Mouse (Mus musculus): ENCODE results near the gene Cks1b. TPM values are rescaled to one million over a fixed set of nuclear protein-coding genes. Genes with fewer than 3 reads are reported as not detected.
A peak's percentile ranks its signal among the peaks of the same experiment; 100 is the strongest.

Cks1b gene
- total and polyA plus RNA-seq, 3 experiments, result 75.1 to 184 (median 99.8) TPM

DNA sequence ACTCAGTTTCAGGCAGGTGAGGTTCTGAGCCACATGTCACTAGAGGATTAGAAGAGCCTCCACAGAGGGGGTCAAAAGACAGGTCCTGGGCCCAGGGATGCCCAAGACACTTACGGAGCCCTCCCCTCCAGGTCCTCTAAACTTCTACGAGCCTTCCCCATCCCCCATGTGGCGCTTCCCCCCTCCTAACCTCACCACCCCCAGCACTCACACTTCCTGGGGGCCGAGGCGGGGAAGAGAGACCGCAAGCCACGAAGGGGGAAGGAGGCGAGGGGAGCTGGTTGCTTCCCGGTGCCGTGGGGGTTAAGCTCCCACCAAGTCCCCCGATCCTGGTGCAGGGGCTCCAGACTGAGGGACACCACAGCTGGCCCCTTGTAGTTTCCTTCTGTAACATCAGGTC is 32.7 kb downstream of the Cks1b start:
- DNase-seq (ENCODE audit: low spot score) (no peak), ATAC-seq (ENCODE audit: extremely low read depth, insufficient number of reproducible peaks, low FRiP score, poor library complexity, severe bottlenecking) (peak; percentile 38; the same call in 1 of the 2 replicates)
- Histone ChIP-seq H3K4me3 (ENCODE audit: low read depth, low read length) (peak overlapping the region; percentile 64; the same call in 1 of the 2 replicates), H3K9me3 (replicated peaks) (no peaks in the 10 kb centered on the region), H3K4me1 (ENCODE audit: insufficient read depth, low read depth, low read length) (peaks cover 91% of the 10 kb centered on the region), H3K27me3 (ENCODE audit: insufficient read depth, low read length) (no peaks in the 10 kb centered on the region), H3K36me3 (replicated peaks) (peaks cover 98% of the 10 kb centered on the region)
- TF ChIP-seq GATA1 (IDR thresholded peaks at IDR 0.05; ENCODE audit: borderline replicate concordance, low read length) (no peak), TAL1 (conservative IDR thresholded peaks at IDR 0.05; ENCODE audit: low read depth, low read length) (no peak), CTCF (IDR thresholded peaks at IDR 0.05; ENCODE audit: low read depth, low read length) (no peak), GATA2 (IDR thresholded peaks at IDR 0.05; ENCODE audit: borderline replicate concordance, low read depth, low read length) (no peak), POLR2AphosphoS5 (IDR thresholded peaks at IDR 0.05; ENCODE audit: insufficient replicate concordance, low read depth, low read length) (no peak)

DNA sequence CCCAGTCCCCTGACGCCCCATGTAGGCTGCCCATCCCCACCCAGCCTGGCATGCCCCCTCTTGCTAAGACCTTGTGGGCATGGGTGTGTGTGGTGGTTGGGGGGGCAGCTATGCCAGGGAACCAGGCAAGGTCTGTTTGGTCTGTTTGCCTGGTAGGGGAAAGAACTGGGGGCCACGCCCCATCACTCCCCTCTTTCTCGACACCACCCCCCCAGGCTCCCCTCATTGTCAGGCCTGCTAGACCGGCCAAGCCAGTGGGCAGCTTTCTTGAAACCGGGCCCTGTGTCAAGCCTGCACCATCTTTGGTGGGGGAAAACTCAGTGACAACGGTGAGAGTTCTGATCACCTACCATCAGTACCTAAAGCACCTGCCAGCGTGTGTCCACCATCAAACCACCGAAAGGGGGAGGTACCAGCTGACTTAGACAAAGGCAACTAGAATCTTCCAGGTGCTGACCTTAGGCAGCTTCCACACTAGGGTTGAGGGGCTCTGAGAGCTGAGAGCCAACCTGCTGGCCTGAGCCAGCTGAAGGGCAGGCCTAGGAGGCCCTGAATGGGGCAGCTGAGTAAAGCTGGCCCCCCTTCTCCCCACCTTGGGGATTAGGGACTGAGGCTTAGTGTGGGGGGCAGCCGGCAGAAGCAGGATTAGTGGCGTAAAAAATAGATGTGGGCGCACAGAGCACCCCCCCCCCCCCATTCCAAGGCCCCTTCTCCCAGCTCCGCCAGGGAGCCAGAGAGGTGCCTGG is 33.7 kb downstream of the Cks1b start:
- H3K36me3 ChIP-seq (replicated peaks), result peaks cover 98% of the 10 kb centered on the region

DNA sequence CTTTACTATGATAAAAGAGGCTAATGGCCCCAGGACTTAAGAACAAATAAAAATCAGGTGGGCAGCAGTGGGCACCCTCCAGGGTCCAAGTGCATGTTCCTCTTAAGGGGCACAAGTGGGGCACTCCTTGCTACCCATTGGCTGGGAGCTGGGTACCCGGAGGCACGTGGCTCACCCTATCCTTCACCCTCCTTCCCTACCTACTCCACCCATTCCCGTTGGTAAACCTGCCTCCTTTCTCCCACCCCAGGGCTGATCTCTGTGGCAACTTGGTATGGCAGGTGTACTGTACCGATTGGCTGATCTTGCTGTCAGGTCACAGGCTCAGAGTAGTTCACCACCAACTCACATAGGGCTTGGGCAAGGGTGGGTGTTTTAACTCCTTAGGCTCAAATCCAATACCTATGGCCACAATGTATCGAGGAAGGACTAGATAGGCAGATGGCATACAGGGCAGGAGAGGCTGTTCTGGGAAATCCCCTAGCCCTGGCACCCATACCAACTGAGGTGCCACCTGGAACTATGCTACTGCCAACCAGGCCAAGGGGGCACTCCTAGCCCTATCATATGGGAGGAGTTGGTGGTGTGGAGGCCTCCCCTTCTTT is 34.4 kb downstream of the Cks1b start:
- no peak overlapping the region for H3K4me3 ChIP-seq (ENCODE audit: low read depth, low read length)
- no peaks in the 10 kb centered on the region for H3K9me3 ChIP-seq (replicated peaks)
- no peaks in the 10 kb centered on the region for H3K27me3 ChIP-seq (ENCODE audit: insufficient read depth, low read length)
- TF ChIP-seq POLR2AphosphoS5 (IDR thresholded peaks at IDR 0.05; ENCODE audit: insufficient replicate concordance, low read depth, low read length) (no peak), GATA2 (IDR thresholded peaks at IDR 0.05; ENCODE audit: borderline replicate concordance, low read depth, low read length) (no peak), GATA1 (IDR thresholded peaks at IDR 0.05; ENCODE audit: borderline replicate concordance, low read length) (no peak), CTCF (IDR thresholded peaks at IDR 0.05; ENCODE audit: low read depth, low read length) (no peak), TAL1 (conservative IDR thresholded peaks at IDR 0.05; ENCODE audit: low read depth, low read length) (no peak)
- peaks cover 84% of the 10 kb centered on the region for H3K4me1 ChIP-seq (ENCODE audit: insufficient read depth, low read depth, low read length)
- DNase-seq (ENCODE audit: low spot score) (no peak), ATAC-seq (ENCODE audit: extremely low read depth, insufficient number of reproducible peaks, low FRiP score, poor library complexity, severe bottlenecking) (no peak)
- H3K36me3 ChIP-seq (replicated peaks), result peaks cover 100% of the 10 kb centered on the region

More for the DNA sequence above, 33.7 kb downstream of the Cks1b start:
- H3K4me1 ChIP-seq (ENCODE audit: insufficient read depth, low read depth, low read length), result peaks cover 85% of the 10 kb centered on the region
- H3K4me3 ChIP-seq (ENCODE audit: low read depth, low read length), result peak overlapping the region; percentile 64; the same call in 1 of the 2 replicates
- TF ChIP-seq GATA1 (IDR thresholded peaks at IDR 0.05; ENCODE audit: borderline replicate concordance, low read length), result no peak
- TF ChIP-seq TAL1 (conservative IDR thresholded peaks at IDR 0.05; ENCODE audit: low read depth, low read length), result no peak
- H3K27me3 ChIP-seq (ENCODE audit: insufficient read depth, low read length), result no peaks in the 10 kb centered on the region
- no peak for DNase-seq (ENCODE audit: low spot score)
- H3K9me3 ChIP-seq (replicated peaks), result no peaks in the 10 kb centered on the region
- ATAC-seq (ENCODE audit: extremely low read depth, insufficient number of reproducible peaks, low FRiP score, poor library complexity, severe bottlenecking), result no peak

DNA sequence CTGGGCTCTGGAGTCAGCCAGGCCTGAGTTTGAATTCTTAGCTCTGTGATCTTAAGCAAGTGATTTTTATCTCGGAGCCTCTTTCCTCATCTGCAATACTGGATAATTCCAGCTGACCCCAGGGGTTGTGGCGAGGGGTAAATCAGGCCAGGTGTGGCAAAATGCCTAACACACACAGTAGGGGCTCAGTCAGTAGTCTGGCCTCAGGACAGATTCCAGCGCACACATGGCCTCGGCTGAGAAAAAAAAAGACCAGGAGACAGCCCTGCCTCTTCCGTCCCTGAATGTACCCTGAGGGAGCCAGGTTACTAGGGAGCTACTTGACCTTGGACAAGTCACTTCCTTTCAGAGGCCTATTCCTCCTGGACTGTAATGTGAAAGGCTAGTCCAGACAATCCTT is 35.2 kb downstream of the Cks1b start:
- DNase-seq (ENCODE audit: low spot score) (no peak), ATAC-seq (ENCODE audit: extremely low read depth, insufficient number of reproducible peaks, low FRiP score, poor library complexity, severe bottlenecking) (no peak)
- TF ChIP-seq GATA2 (IDR thresholded peaks at IDR 0.05; ENCODE audit: borderline replicate concordance, low read depth, low read length), result no peak
- no peak for TF ChIP-seq POLR2AphosphoS5 (IDR thresholded peaks at IDR 0.05; ENCODE audit: insufficient replicate concordance, low read depth, low read length)
- TF ChIP-seq CTCF (IDR thresholded peaks at IDR 0.05; ENCODE audit: low read depth, low read length), result no peak
- no peak for TF ChIP-seq GATA1 (IDR thresholded peaks at IDR 0.05; ENCODE audit: borderline replicate concordance, low read length)
- no peak for TF ChIP-seq TAL1 (conservative IDR thresholded peaks at IDR 0.05; ENCODE audit: low read depth, low read length)
- H3K36me3 ChIP-seq (replicated peaks), result peaks cover 100% of the 10 kb centered on the region
- H3K9me3 ChIP-seq (replicated peaks), result no peaks in the 10 kb centered on the region
- no peaks in the 10 kb centered on the region for H3K27me3 ChIP-seq (ENCODE audit: insufficient read depth, low read length)
- peaks cover 84% of the 10 kb centered on the region for H3K4me1 ChIP-seq (ENCODE audit: insufficient read depth, low read depth, low read length)
- no peak overlapping the region for H3K4me3 ChIP-seq (ENCODE audit: low read depth, low read length)

DNA sequence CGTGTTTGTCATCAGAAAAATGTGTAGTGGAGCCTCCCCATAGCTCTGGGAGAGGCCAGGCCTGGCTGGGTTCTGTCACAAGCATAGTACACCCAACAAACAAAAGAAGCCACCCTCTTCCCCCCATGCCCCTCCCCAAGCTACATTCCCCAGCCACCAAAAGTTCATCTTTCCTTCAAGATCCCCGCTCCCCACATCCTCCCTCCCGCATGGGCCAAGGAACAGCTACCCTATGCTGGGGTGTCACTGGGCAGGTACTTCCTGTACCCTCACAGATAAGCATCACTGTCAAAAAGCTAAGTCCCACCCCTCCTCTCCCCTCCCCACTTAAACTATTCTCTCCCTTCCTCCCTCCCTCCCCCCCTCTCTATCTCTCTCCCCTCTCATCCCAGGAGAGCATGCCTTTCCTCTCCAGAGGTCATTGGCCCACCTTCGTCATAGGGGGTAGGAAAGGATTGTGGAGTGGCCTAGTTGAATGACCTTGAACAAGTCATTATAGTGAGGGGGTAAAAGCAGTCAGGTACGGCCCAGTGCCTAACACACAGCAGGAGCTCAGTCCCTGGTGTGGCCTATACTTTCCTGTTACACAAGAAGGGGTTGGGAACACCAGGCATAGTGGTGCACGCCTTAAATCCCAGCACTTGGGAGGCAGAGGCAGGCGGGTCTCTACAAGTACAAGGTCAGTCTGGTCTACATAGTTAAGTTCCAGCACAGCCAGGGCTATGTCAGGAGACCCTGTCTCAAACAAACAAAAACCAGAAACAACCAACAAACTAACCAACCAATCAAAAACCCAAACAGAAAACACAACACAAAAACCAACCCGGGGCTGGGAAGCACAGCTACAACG is 35.9 kb downstream of the Cks1b start:
- no peak for TF ChIP-seq CTCF (IDR thresholded peaks at IDR 0.05; ENCODE audit: low read depth, low read length)
- no peak for TF ChIP-seq TAL1 (conservative IDR thresholded peaks at IDR 0.05; ENCODE audit: low read depth, low read length)
- no peak for TF ChIP-seq GATA2 (IDR thresholded peaks at IDR 0.05; ENCODE audit: borderline replicate concordance, low read depth, low read length)
- no peak for TF ChIP-seq POLR2AphosphoS5 (IDR thresholded peaks at IDR 0.05; ENCODE audit: insufficient replicate concordance, low read depth, low read length)
- no peak for TF ChIP-seq GATA1 (IDR thresholded peaks at IDR 0.05; ENCODE audit: borderline replicate concordance, low read length)
- Histone ChIP-seq H3K9me3 (replicated peaks) (no peaks in the 10 kb centered on the region), H3K4me1 (ENCODE audit: insufficient read depth, low read depth, low read length) (peaks cover 80% of the 10 kb centered on the region), H3K4me3 (ENCODE audit: low read depth, low read length) (no peak overlapping the region), H3K27me3 (ENCODE audit: insufficient read depth, low read length) (no peaks in the 10 kb centered on the region), H3K36me3 (replicated peaks) (peaks cover 100% of the 10 kb centered on the region)
- DNase-seq (ENCODE audit: low spot score) (no peak), ATAC-seq (ENCODE audit: extremely low read depth, insufficient number of reproducible peaks, low FRiP score, poor library complexity, severe bottlenecking) (no peak)

DNA sequence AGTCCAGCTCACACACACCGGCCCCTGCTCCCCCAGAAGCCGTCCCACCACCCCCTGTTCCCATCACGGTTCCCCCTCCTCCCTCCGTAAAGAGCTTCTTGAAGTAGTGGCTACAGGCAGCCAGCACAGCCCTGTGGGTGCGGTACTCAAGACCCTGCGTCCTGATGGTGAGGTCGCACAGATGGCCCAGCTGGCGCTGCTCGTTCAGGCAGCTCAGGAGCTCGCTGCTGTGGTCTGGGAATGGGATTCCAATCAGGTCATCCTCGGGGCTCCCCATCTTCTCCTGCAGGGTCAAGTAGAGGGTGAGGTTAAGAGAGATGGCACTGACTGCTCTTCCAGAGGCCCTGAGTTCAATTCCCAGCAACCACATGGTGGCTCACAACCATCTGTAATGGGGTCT is 37.0 kb downstream of the Cks1b start:
- DNase-seq (ENCODE audit: low spot score) (no peak), ATAC-seq (ENCODE audit: extremely low read depth, insufficient number of reproducible peaks, low FRiP score, poor library complexity, severe bottlenecking) (no peak)
- Histone ChIP-seq H3K36me3 (replicated peaks) (peaks cover 100% of the 10 kb centered on the region), H3K4me1 (ENCODE audit: insufficient read depth, low read depth, low read length) (peaks cover 70% of the 10 kb centered on the region), H3K4me3 (ENCODE audit: low read depth, low read length) (no peak overlapping the region), H3K9me3 (replicated peaks) (no peaks in the 10 kb centered on the region), H3K27me3 (ENCODE audit: insufficient read depth, low read length) (no peaks in the 10 kb centered on the region)
- TF ChIP-seq TAL1 (conservative IDR thresholded peaks at IDR 0.05; ENCODE audit: low read depth, low read length) (no peak), CTCF (IDR thresholded peaks at IDR 0.05; ENCODE audit: low read depth, low read length) (no peak)

All from G1E (cell line).